Mouse (Mus musculus) limb, embryonic 12.5 days (tissue): ENCODE data around the gene Kdm2b. TPM values are rescaled to one million over a fixed set of nuclear protein-coding genes. Genes with fewer than 3 reads are reported as not detected.
A peak's percentile ranks its signal among the peaks of the same experiment; 100 is the strongest.

Experiments
- ATAC-seq: fragments of 200-750 bp; cut with Nextera tagmentation; 2 replicates; pipeline ENCODE4 v1.8.0; 2017; ENCODE audit warnings: low read depth, moderate TSS enrichment; ENCODE audit not compliant: insufficient number of reproducible peaks, insufficient read depth, low FRiP score, low TSS enrichment
- H3K27ac ChIP-seq: fragments of 300-500 bp; sonication (generic); 2 replicates; pipeline ENCODE4 v1.5.1; 2016; ENCODE audit warnings: mild to moderate bottlenecking, moderate library complexity
- H3K27me3 ChIP-seq: fragments of 300-500 bp; sonication (generic); 2 replicates; pipeline ENCODE4 v1.6.1; 2016; ENCODE audit warnings: mild to moderate bottlenecking, moderate library complexity
- H3K36me3 ChIP-seq: fragments of 300-500 bp; sonication (generic); 2 replicates; pipeline ENCODE4 v1.6.1; 2016; ENCODE audit warnings: mild to moderate bottlenecking, moderate library complexity
- H3K4me1 ChIP-seq: fragments of 300-500 bp; sonication (generic); replicated peaks from 2 replicates; pipeline ENCODE4 v1.6.1; 2016
- H3K4me2 ChIP-seq: fragments of 300-500 bp; sonication (generic); 2 replicates; pipeline ENCODE4 v1.6.1; 2016; ENCODE audit warnings: mild to moderate bottlenecking, moderate library complexity
- H3K4me3 ChIP-seq: fragments of 300-500 bp; sonication (generic); replicated peaks from 2 replicates; pipeline ENCODE4 v1.5.1; 2016; ENCODE audit warnings: mild to moderate bottlenecking
- H3K9ac ChIP-seq: fragments of 300-500 bp; sonication (generic); replicated peaks from 2 replicates; pipeline ENCODE4 v1.6.1; 2016; ENCODE audit warnings: mild to moderate bottlenecking, moderate library complexity
- H3K9me3 ChIP-seq: fragments of 300-500 bp; sonication (generic); 2 replicates; pipeline ENCODE4 v1.6.1; 2016; ENCODE audit warnings: mild to moderate bottlenecking, moderate library complexity
- WGBS: fragments of 180-500 bp; shearing (Covaris S2); methylation state at CpG from one replicate; pipeline ENCODE4 v1.1.7; 2016; 5-methylcytosine and 5-hydroxymethylcytosine counted together
- polyA plus RNA-seq: library from polyadenylated mRNA; unstranded; fragments of >200 nt; fragmentation: Nextera tagmentation; extraction: Ambion mirVana; gene quantifications from 2 replicates; pipeline ENCODE4 v1.2.1, GENCODE M21; 2016

Kdm2b gene
- polyA plus RNA-seq, 1 experiment from 2014 or later, result 85.5 TPM

DNA sequence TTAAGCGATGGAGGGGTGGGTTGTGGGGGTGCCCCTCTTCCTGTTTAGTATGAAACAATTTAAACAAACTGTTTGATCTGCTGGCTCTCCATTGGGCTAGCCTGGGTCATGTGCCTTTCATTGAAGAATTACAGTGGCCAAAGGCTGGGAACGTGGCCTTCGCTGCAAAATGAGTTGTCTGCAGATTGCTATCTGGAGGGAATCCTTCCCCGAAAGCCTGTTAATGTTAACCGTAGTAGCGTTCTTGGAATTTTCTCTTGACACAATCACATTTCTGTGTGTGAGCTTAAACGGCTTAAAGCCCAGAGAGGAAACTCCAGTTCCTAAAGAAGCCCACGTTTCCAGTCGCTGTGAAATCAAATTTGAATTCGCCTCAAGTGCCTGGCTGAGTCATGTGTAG, 156.6 kb downstream of the Kdm2b start:
- ATAC-seq, result no peak
- no peak overlapping the region for H3K9ac ChIP-seq
- 80% methylated on average over 10 of the region's 10 CpGs for WGBS

DNA sequence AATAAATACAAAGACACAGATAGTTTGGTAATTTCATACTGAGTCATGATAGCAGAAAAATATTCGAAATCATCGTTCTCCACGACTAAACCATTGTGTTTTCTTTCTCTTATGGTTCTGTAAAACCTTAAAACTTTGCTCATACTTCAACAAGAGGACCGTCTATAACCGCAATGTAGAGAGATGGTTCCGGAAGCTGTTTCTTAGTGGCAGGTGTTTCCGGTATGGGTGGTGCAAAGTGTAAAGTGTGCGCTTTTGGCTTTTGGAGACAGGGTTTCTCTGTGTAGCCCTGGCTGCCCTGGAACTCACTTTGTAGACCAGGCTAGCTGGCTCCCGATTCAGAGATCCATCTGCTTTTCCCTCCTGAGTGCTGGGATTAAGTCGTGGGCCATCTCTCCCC, 157.1 kb downstream of the Kdm2b start:
- Histone ChIP-seq H3K4me1 (no peaks in the 10 kb centered on the region), H3K27me3 (no peaks in the 10 kb centered on the region), H3K9me3 (no peaks in the 10 kb centered on the region), H3K4me2 (no peak overlapping the region), H3K36me3 (no peaks in the 10 kb centered on the region), H3K27ac (no peak overlapping the region), H3K9ac (no peak overlapping the region), H3K4me3 (no peak overlapping the region)
- WGBS, result 87% methylated on average over 10 of the region's 10 CpGs
- no peak for ATAC-seq

More for the DNA sequence above, 156.6 kb downstream of the Kdm2b start:
- Histone ChIP-seq H3K4me2 (no peak overlapping the region), H3K4me3 (no peak overlapping the region), H3K27me3 (no peaks in the 10 kb centered on the region), H3K36me3 (no peaks in the 10 kb centered on the region), H3K9me3 (no peaks in the 10 kb centered on the region), H3K4me1 (no peaks in the 10 kb centered on the region), H3K27ac (no peak overlapping the region)

DNA sequence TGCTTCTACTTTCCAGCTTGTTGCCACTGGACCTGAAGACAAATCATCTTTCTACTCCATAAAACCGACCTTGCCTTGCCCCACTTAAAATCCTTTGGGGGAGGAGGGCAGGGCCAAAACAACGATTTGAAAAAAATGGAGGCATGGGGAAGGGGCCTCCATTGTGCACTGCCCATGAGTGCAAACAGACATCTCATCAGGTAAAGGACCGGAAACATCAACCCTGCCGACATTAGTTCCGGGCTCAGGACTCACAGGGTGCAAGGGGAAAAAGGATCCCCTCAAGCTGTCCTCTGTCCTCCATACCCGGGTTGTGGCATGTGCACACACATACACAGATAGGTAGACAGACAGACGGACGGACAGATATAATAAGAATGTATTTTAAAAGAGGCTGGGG, 164.5 kb downstream of the Kdm2b start:
- H3K27ac ChIP-seq, result no peak overlapping the region

GRCm38 (mm10) chr5:122824450-122824849, 165.2 kb downstream of the Kdm2b start:
- Histone ChIP-seq H3K27ac (no peak overlapping the region), H3K4me3 (no peak overlapping the region), H3K36me3 (peaks cover 2% of the 10 kb centered on the region), H3K27me3 (no peaks in the 10 kb centered on the region), H3K9me3 (no peaks in the 10 kb centered on the region), H3K4me1 (peaks cover 8% of the 10 kb centered on the region), H3K9ac (no peak overlapping the region), H3K4me2 (no peak overlapping the region)
- 66% methylated on average over 6 of the region's 6 CpGs for WGBS
- ATAC-seq, result no peak

More for the DNA sequence above, 164.5 kb downstream of the Kdm2b start:
- Histone ChIP-seq H3K27me3 (no peaks in the 10 kb centered on the region), H3K36me3 (no peaks in the 10 kb centered on the region), H3K4me3 (no peak overlapping the region), H3K9ac (no peak overlapping the region), H3K4me2 (no peak overlapping the region), H3K4me1 (peaks cover 3% of the 10 kb centered on the region), H3K9me3 (no peaks in the 10 kb centered on the region)
- WGBS, result 82% methylated on average over 8 of the region's 8 CpGs
- ATAC-seq, result no peak

- H3K9me3 ChIP-seq, result no peaks in the 10 kb centered on the region
These were observed 165.6 kb downstream of the Kdm2b start for GRCm38 (mm10) chr5:122823976-122824375.

DNA sequence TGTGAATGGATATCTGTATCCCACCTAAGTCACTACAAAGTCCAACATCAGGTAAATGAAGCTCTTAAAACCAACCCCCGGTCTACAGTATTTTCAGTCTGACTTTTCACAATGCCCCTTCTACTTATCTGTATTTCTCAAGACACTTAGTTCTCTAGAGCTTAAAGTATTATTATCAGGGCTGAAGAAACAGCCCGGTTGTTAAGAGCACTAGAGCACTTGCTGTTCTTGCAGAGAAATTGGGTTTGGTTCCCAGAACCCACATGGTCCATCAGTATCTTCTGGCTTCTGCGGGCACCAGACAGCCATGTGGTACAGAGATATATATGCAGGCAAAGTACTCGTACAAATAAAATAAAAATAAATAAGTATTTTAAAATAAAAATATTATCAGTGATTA, 167.2 kb downstream of the Kdm2b start:
- 96% methylated on average over 4 of the region's 4 CpGs for WGBS
- H3K4me3 ChIP-seq, result no peak overlapping the region
- peaks cover 21% of the 10 kb centered on the region for H3K36me3 ChIP-seq
- H3K9ac ChIP-seq, result no peak overlapping the region
- no peaks in the 10 kb centered on the region for H3K27me3 ChIP-seq
- peaks cover 10% of the 10 kb centered on the region for H3K4me1 ChIP-seq
- H3K4me2 ChIP-seq, result no peak overlapping the region
- H3K9me3 ChIP-seq, result no peaks in the 10 kb centered on the region
- ATAC-seq, result no peak
- no peak overlapping the region for H3K27ac ChIP-seq

More at GRCm38 (mm10) chr5:122823976-122824375, 165.6 kb downstream of the Kdm2b start:
- Histone ChIP-seq H3K4me1 (peaks cover 10% of the 10 kb centered on the region), H3K27ac (no peak overlapping the region), H3K4me2 (no peak overlapping the region), H3K27me3 (no peaks in the 10 kb centered on the region), H3K4me3 (no peak overlapping the region), H3K36me3 (peaks cover 6% of the 10 kb centered on the region), H3K9ac (no peak overlapping the region)
- no peak for ATAC-seq
- 70% methylated on average over 1 of the region's 1 CpGs for WGBS

- Histone ChIP-seq H3K27me3 (no peaks in the 10 kb centered on the region), H3K4me3 (peak overlapping the region; percentile 73), H3K36me3 (peaks cover 30% of the 10 kb centered on the region), H3K27ac (peak overlapping the region; percentile 98), H3K9ac (peak overlapping the region; percentile 45; the same call in 1 of the 2 replicates), H3K4me2 (peak overlapping the region; percentile 58), H3K9me3 (no peaks in the 10 kb centered on the region), H3K4me1 (peaks cover 10% of the 10 kb centered on the region)
- under 1% methylated on average over 10 of the region's 10 CpGs for WGBS
- ATAC-seq, result peak; percentile 76
These were observed 168.1 kb downstream of the Kdm2b start for GRCm38 (mm10) chr5:122821524-122821885.

- Histone ChIP-seq H3K4me1 (peaks cover 10% of the 10 kb centered on the region), H3K4me2 (peak within 1 kb of the TSS; percentile 58), H3K9ac (peak within 1 kb of the TSS; percentile 82), H3K9me3 (no peaks in the 10 kb centered on the region), H3K36me3 (peaks cover 35% of the 10 kb centered on the region), H3K4me3 (peak within 1 kb of the TSS; percentile 73), H3K27me3 (no peaks in the 10 kb centered on the region), H3K27ac (peak within 1 kb of the TSS; percentile 98)
- peak; percentile 99 for ATAC-seq
- under 1% methylated on average over 55 of the region's 55 CpGs for WGBS
These were observed 168.7 kb downstream of the Kdm2b start, which contains the start of gene Anapc5 for GRCm38 (mm10) chr5:122820777-122821523. Anapc5 (minus strand) TSS chr5:122821339.

Other genes with a start within 250 kb of the Kdm2b start
- gene Camkk2, start 210.4 kb downstream of the Kdm2b start, polyA plus RNA-seq, result 37.6 and 38.0 TPM in 2 replicates
- 477 and 493 TPM in 2 replicates for gene Anapc5, start 168.5 kb downstream of the Kdm2b start, polyA plus RNA-seq
- gene Rnf34, start 139.8 kb downstream of the Kdm2b start, polyA plus RNA-seq, result 44.7 and 45.1 TPM in 2 replicates
- 14.3 and 14.6 TPM in 2 replicates for gene Orai1, start 25.3 kb upstream of the Kdm2b start, polyA plus RNA-seq
- not detected in 2 replicates for gene Morn3, start 57.2 kb upstream of the Kdm2b start, polyA plus RNA-seq
- 14.1 and 15.9 TPM in 2 replicates for gene Tmem120b, start 78.6 kb upstream of the Kdm2b start, polyA plus RNA-seq
- 2.9 and 3.0 TPM in 2 replicates for gene Rhof, start 142.9 kb upstream of the Kdm2b start, polyA plus RNA-seq
- gene Setd1b, start 152.4 kb upstream of the Kdm2b start, polyA plus RNA-seq, result 10.9 and 11.4 TPM in 2 replicates
- gene Psmd9, start 179.6 kb upstream of the Kdm2b start, polyA plus RNA-seq, result 89.3 and 91.0 TPM in 2 replicates
- gene Hpd, start 192.9 kb upstream of the Kdm2b start, polyA plus RNA-seq, result not detected in 2 replicates